Mouse (Mus musculus) MEL (cell line): ENCODE results near the gene Gm10134. TPM values are rescaled to one million over a fixed set of nuclear protein-coding genes. Genes with fewer than 3 reads are reported as not detected.

ENCODE experiments used
- DNase-seq: peaks from one replicate; pipeline ENCODE4 v3.0.0; 2011; ENCODE audit warnings: low read depth, low spot score
- H3K27ac ChIP-seq: 2 replicates; pipeline ENCODE4 v1.5.1; 2012; ENCODE audit warnings: low read depth, mild to moderate bottlenecking, control low read depth, low read length, moderate library complexity; ENCODE audit not compliant: control insufficient read depth
- H3K27me3 ChIP-seq, 2 experiments: fragments of 150-350 bp in 1 of 2; sonication (generic) in 1 of 2; 2 replicates each; pipeline ENCODE4 v1.6.1; 2012; ENCODE audit warnings: low read length in 2 of 2, mild to moderate bottlenecking in 2 of 2, improper control_type of control experiment in 1 of 2, moderate library complexity in 1 of 2; ENCODE audit not compliant: insufficient read depth in 2 of 2, control insufficient read depth in 1 of 2
- H3K36me3 ChIP-seq, 2 experiments: 2 replicates each; pipeline ENCODE4 v1.6.1; 2012 to 2014; ENCODE audit warnings: low read length in 2 of 2, improper control_type of control experiment in 1 of 2, inconsistent platforms in 1 of 2, mild to moderate bottlenecking in 1 of 2; ENCODE audit not compliant: insufficient read depth in 2 of 2, control insufficient read depth in 1 of 2
- H3K4me1 ChIP-seq, 2 experiments: fragments of 150-350 bp in 1 of 2; sonication (generic) in 1 of 2; 2 replicates each; pipeline ENCODE4 v1.6.1; 2012; ENCODE audit warnings: low read length in 2 of 2, improper control_type of control experiment in 1 of 2, mild to moderate bottlenecking in 1 of 2; ENCODE audit not compliant: insufficient read depth in 2 of 2, control insufficient read depth in 1 of 2
- H3K4me3 ChIP-seq, 2 experiments: fragments of 150-350 bp in 1 of 2; sonication (generic) in 1 of 2; 2 replicates each; pipeline ENCODE4 v1.5.1; 2012; ENCODE audit warnings: low read depth in 2 of 2, low read length in 2 of 2, mild to moderate bottlenecking in 2 of 2, moderate library complexity in 2 of 2, control low read depth in 1 of 2, improper control_type of control experiment in 1 of 2; ENCODE audit not compliant: control insufficient read depth in 1 of 2, insufficient read depth in 1 of 2
- H3K79me2 ChIP-seq: 2 replicates; pipeline ENCODE4 v1.6.1; 2012; ENCODE audit warnings: mild to moderate bottlenecking, low read length, moderate library complexity; ENCODE audit not compliant: control insufficient read depth, poor library complexity, insufficient read depth
- H3K9ac ChIP-seq: 2 replicates; pipeline ENCODE4 v1.6.1; 2012; ENCODE audit warnings: low read depth, mild to moderate bottlenecking, control low read depth, low read length, moderate library complexity; ENCODE audit not compliant: control insufficient read depth, poor library complexity, severe bottlenecking
- H3K9me3 ChIP-seq: fragments of 150-350 bp; sonication (generic); replicated peaks from 2 replicates; pipeline ENCODE4 v1.6.1; 2012; ENCODE audit warnings: mild to moderate bottlenecking, low read length, improper control_type of control experiment, moderate library complexity; ENCODE audit not compliant: insufficient read depth
- HCFC1 ChIP-seq: IDR thresholded peaks from 2 replicates; pipeline ENCODE4 v1.6.1; 2012; ENCODE audit warnings: low read depth, mild to moderate bottlenecking, inconsistent platforms, low read length, improper control_type of control experiment, moderate library complexity
- MYC ChIP-seq: IDR thresholded peaks from 2 replicates; pipeline ENCODE4 v1.6.1; 2011; ENCODE audit warnings: low read depth, mild to moderate bottlenecking, low read length, improper control_type of control experiment, moderate library complexity
- UBTF ChIP-seq: IDR thresholded peaks from 2 replicates; pipeline ENCODE4 v1.6.1; 2012; ENCODE audit warnings: low read depth, mild to moderate bottlenecking, inconsistent platforms, low read length, improper control_type of control experiment, moderate library complexity, borderline replicate concordance; ENCODE audit not compliant: insufficient read depth
- ZC3H11A ChIP-seq: IDR thresholded peaks from 2 replicates; pipeline ENCODE4 v1.6.1; 2012; ENCODE audit warnings: low read depth, mild to moderate bottlenecking, inconsistent platforms, low read length, improper control_type of control experiment
- polyA plus RNA-seq, 2 experiments: library from polyadenylated mRNA; stranded (reverse) in 1 of 2; unstranded in 1 of 2; fragments of >175 nt in 1 of 2; fragments of >200 nt in 1 of 2; gene quantifications; 2 replicates each; pipeline versions ENCODE4 v1.2.1 to v1.2.4; 2012; ENCODE audit warnings: low replicate concordance in 2 of 2, low read depth in 1 of 2; ENCODE audit not compliant: insufficient read length in 2 of 2, insufficient read depth in 1 of 2, missing spikeins in 1 of 2
- total RNA-seq: library from RNA; depleted of rRNA; stranded (reverse); fragments of 300-350 nt; gene quantifications from 2 replicates; pipeline ENCODE4 v1.2.3, GENCODE M21; 2012; rRNA removed

Gm10134 gene
- total and polyA plus RNA-seq, 3 experiments = not detected

GRCm38 (mm10) chr2:28552301-28552700 lies 46.4 kb downstream of the Gm10134 start:
- Histone ChIP-seq H3K79me2 (no peaks in the 10 kb centered on the region), H3K27me3 (no peaks in the 10 kb centered on the region), H3K9ac (no peak overlapping the region), H3K4me1 (no peaks in the 10 kb centered on the region), H3K27ac (no peak overlapping the region), H3K36me3 (no peaks in the 10 kb centered on the region), H3K4me3 (no peak overlapping the region), H3K9me3 (no peaks in the 10 kb centered on the region)
- TF ChIP-seq HCFC1 (no peak), MYC (no peak), UBTF (no peak), ZC3H11A (no peak)
- DNase-seq = no peak

Other genes with a start within 250 kb of the Gm10134 start
- gene Ppp1r26, start 59.3 kb upstream of the Gm10134 start, total RNA-seq = not detected in 2 replicates
- gene Ppp1r26, start 59.3 kb upstream of the Gm10134 start, polyA plus RNA-seq = not detected
- not detected in 2 replicates for gene 1700007K13Rik, start 39.8 kb upstream of the Gm10134 start, total RNA-seq
- gene 1700007K13Rik, start 39.8 kb upstream of the Gm10134 start, polyA plus RNA-seq = not detected
- 26.5 and 30.5 TPM in 2 replicates for gene Mrps2, start 38.0 kb upstream of the Gm10134 start, total RNA-seq
- 10 to 100 TPM; 70.3 to 71.4 TPM for gene Mrps2, start 38.0 kb upstream of the Gm10134 start, polyA plus RNA-seq
- not detected in 2 replicates for gene Gbgt1, start 9.2 kb upstream of the Gm10134 start, total RNA-seq
- gene Gbgt1, start 9.2 kb upstream of the Gm10134 start, polyA plus RNA-seq = under 1 TPM in 1 of 2 experiments, not detected in 1; 0.11 TPM
- 4.7 and 5.0 TPM in 2 replicates for gene Ralgds, start 7.0 kb downstream of the Gm10134 start, total RNA-seq
- gene Ralgds, start 7.0 kb downstream of the Gm10134 start, polyA plus RNA-seq = 10 to 100 TPM in 1 of 2 experiments, not detected in 1; 11.0 TPM
- gene Cel, start 57.3 kb downstream of the Gm10134 start, total RNA-seq = not detected in 2 replicates
- gene Cel, start 57.3 kb downstream of the Gm10134 start, polyA plus RNA-seq = not detected
- 20.3 and 22.5 TPM in 2 replicates for gene Gtf3c5, start 77.7 kb downstream of the Gm10134 start, total RNA-seq
- 10 to 100 TPM in 1 of 2 experiments, not detected in 1; 50.2 TPM for gene Gtf3c5, start 77.7 kb downstream of the Gm10134 start, polyA plus RNA-seq
- gene Gfi1b, start 115.9 kb downstream of the Gm10134 start, total RNA-seq = 75.1 and 82.9 TPM in 2 replicates
- 100 to 1,000 TPM; 194 to 277 TPM for gene Gfi1b, start 115.9 kb downstream of the Gm10134 start, polyA plus RNA-seq
- gene Tsc1, start 135.1 kb downstream of the Gm10134 start, total RNA-seq = 7.5 and 8.0 TPM in 2 replicates
- gene Tsc1, start 135.1 kb downstream of the Gm10134 start, polyA plus RNA-seq = 10 to 100 TPM in 1 of 2 experiments, not detected in 1; 16.4 TPM
- gene Spaca9, start 193.6 kb downstream of the Gm10134 start, total RNA-seq = 0.36 and 0.92 TPM in 2 replicates
- gene Spaca9, start 193.6 kb downstream of the Gm10134 start, polyA plus RNA-seq = 1 to 10 TPM in 1 of 2 experiments, not detected in 1; 5.4 TPM
- 0.49 and 1.5 TPM in 2 replicates for gene Ak8, start 194.1 kb downstream of the Gm10134 start, total RNA-seq
- gene Ak8, start 194.1 kb downstream of the Gm10134 start, polyA plus RNA-seq = 1 to 10 TPM in 1 of 2 experiments, not detected in 1; 2.6 TPM